Mouse (Mus musculus): Measurements from ENCODE around the gene Tnfrsf9. TPM values are rescaled to one million over a fixed set of nuclear protein-coding genes. Genes with fewer than 3 reads are reported as not detected.
"Not testable (repeated sequence)": the region's sequence is repeated elsewhere in the genome, so short reads cannot be mapped to it uniquely, and the experiment has no call there.

The Tnfrsf9 gene
- total and polyA plus RNA-seq, 2 experiments from 2014 or later: 0.25 TPM; not detected in 1

GRCm38 (mm10) chr4:150908512-150908911 is 5.8 kb upstream of the Tnfrsf9 start:
- peaks cover 21% of the 10 kb centered on the region for H3K36me3 ChIP-seq (ENCODE audit: insufficient read depth, low read length)
- not testable (repeated sequence) for H3K27ac ChIP-seq (ENCODE audit: low read depth, low read length); DNase-seq (ENCODE audit: low spot score); H3K9me3 ChIP-seq (ENCODE audit: low read length); H3K4me1 ChIP-seq (ENCODE audit: insufficient read depth, low read length); H3K9ac ChIP-seq (replicated peaks; ENCODE audit: low read length, poor library complexity, severe bottlenecking); H3K4me2 ChIP-seq (ENCODE audit: low read depth, low read length, poor library complexity, severe bottlenecking); H3K4me3 ChIP-seq (ENCODE audit: low read depth, low read length); ATAC-seq (ENCODE audit: low FRiP score); H3K27me3 ChIP-seq (ENCODE audit: insufficient read depth, low read length)
- WGBS: 80% methylated on average over 5 of the region's 5 CpGs
- peak; percentile 47 for TF ChIP-seq CTCF (IDR thresholded peaks at IDR 0.05)

GRCm38 (mm10) chr4:150909451-150910156 is 4.8 kb upstream of the Tnfrsf9 start:
- H3K36me3 ChIP-seq (ENCODE audit: insufficient read depth, low read length): peaks cover 13% of the 10 kb centered on the region
- H3K4me2 ChIP-seq (ENCODE audit: low read depth, low read length, poor library complexity, severe bottlenecking): peak overlapping the region; percentile 55
- ATAC-seq (ENCODE audit: low FRiP score) (peak; percentile 89), DNase-seq (ENCODE audit: low spot score) (peak; percentile 99)
- peaks cover 6% of the 10 kb centered on the region; the same call in 1 of the 2 replicates for H3K4me1 ChIP-seq (ENCODE audit: insufficient read depth, low read length)
- no peaks in the 10 kb centered on the region for H3K27me3 ChIP-seq (ENCODE audit: insufficient read depth, low read length)
- peak overlapping the region; percentile 58 for H3K9ac ChIP-seq (replicated peaks; ENCODE audit: low read length, poor library complexity, severe bottlenecking)
- WGBS: under 1% methylated on average over 48 of the region's 56 CpGs
- TF ChIP-seq CTCF (IDR thresholded peaks at IDR 0.05): peak; percentile 51
- H3K9me3 ChIP-seq (ENCODE audit: low read length): no peaks in the 10 kb centered on the region
- H3K27ac ChIP-seq (ENCODE audit: low read depth, low read length): peak overlapping the region; percentile 73
- peak overlapping the region; percentile 55 for H3K4me3 ChIP-seq (ENCODE audit: low read depth, low read length)

GRCm38 (mm10) chr4:150910164-150910951 is 4.0 kb upstream of the Tnfrsf9 start:
- Histone ChIP-seq H3K27me3 (ENCODE audit: insufficient read depth, low read length) (no peaks in the 10 kb centered on the region), H3K27ac (ENCODE audit: low read depth, low read length) (peak overlapping the region; percentile 73), H3K4me1 (ENCODE audit: insufficient read depth, low read length) (peaks cover 11% of the 10 kb centered on the region; the same call in 1 of the 2 replicates), H3K9ac (replicated peaks; ENCODE audit: low read length, poor library complexity, severe bottlenecking) (no peak overlapping the region), H3K9me3 (ENCODE audit: low read length) (no peaks in the 10 kb centered on the region), H3K36me3 (ENCODE audit: insufficient read depth, low read length) (peaks cover 8% of the 10 kb centered on the region), H3K4me3 (ENCODE audit: low read depth, low read length) (peak overlapping the region; percentile 55), H3K4me2 (ENCODE audit: low read depth, low read length, poor library complexity, severe bottlenecking) (peak overlapping the region; percentile 55; the same call in 1 of the 2 replicates)
- ATAC-seq (ENCODE audit: low FRiP score): 0 out of 2 replicates have a peak, but pooled peaks have one; percentile 11
- DNase-seq (ENCODE audit: low spot score): no peak
- WGBS: 87% methylated on average over 19 of the region's 19 CpGs
- TF ChIP-seq CTCF (IDR thresholded peaks at IDR 0.05): no peak

GRCm38 (mm10) chr4:150913743-150914142 is 619 bp upstream of the Tnfrsf9 start:
- WGBS: 12% methylated on average over 12 of the region's 12 CpGs
- ATAC-seq (ENCODE audit: low FRiP score) (no peak), DNase-seq (ENCODE audit: low spot score) (no peak)
- H3K9me3 ChIP-seq (ENCODE audit: low read length): no peaks in the 10 kb centered on the region
- peak overlapping the region; percentile 69 for H3K4me2 ChIP-seq (ENCODE audit: low read depth, low read length, poor library complexity, severe bottlenecking)
- peak overlapping the region; percentile 77 for H3K27ac ChIP-seq (ENCODE audit: low read depth, low read length)
- peak overlapping the region; percentile 68 for H3K9ac ChIP-seq (replicated peaks; ENCODE audit: low read length, poor library complexity, severe bottlenecking)
- no peaks in the 10 kb centered on the region for H3K27me3 ChIP-seq (ENCODE audit: insufficient read depth, low read length)
- H3K4me1 ChIP-seq (ENCODE audit: insufficient read depth, low read length): peaks cover 14% of the 10 kb centered on the region; the same call in 1 of the 2 replicates
- no peak for TF ChIP-seq CTCF (IDR thresholded peaks at IDR 0.05)
- H3K4me3 ChIP-seq (ENCODE audit: low read depth, low read length): peak overlapping the region; percentile 68
- H3K36me3 ChIP-seq (ENCODE audit: insufficient read depth, low read length): no peaks in the 10 kb centered on the region

- 0 out of 2 replicates have a peak, but pooled peaks have one; percentile 14 for TF ChIP-seq CTCF (IDR thresholded peaks at IDR 0.05)
- H3K4me3 ChIP-seq (ENCODE audit: low read depth, low read length): peak overlapping the region; percentile 68
- peak overlapping the region; percentile 77 for H3K27ac ChIP-seq (ENCODE audit: low read depth, low read length)
- peak overlapping the region; percentile 76 for H3K9ac ChIP-seq (replicated peaks; ENCODE audit: low read length, poor library complexity, severe bottlenecking)
- DNase-seq (ENCODE audit: low spot score) (peak; percentile 21), ATAC-seq (ENCODE audit: low FRiP score) (no peak)
- peak overlapping the region; percentile 69 for H3K4me2 ChIP-seq (ENCODE audit: low read depth, low read length, poor library complexity, severe bottlenecking)
- H3K27me3 ChIP-seq (ENCODE audit: insufficient read depth, low read length): no peaks in the 10 kb centered on the region
- WGBS: 40% methylated on average over 10 of the region's 10 CpGs
- no peaks in the 10 kb centered on the region for H3K9me3 ChIP-seq (ENCODE audit: low read length)
- H3K36me3 ChIP-seq (ENCODE audit: insufficient read depth, low read length): no peaks in the 10 kb centered on the region
- peaks cover 14% of the 10 kb centered on the region; the same call in 1 of the 2 replicates for H3K4me1 ChIP-seq (ENCODE audit: insufficient read depth, low read length)
These were observed 982 bp downstream of the Tnfrsf9 start for GRCm38 (mm10) chr4:150915181-150915906.
